8 mouse cellular contexts compared by ENCODE assay signal in genomic region chr16:32661493-32661921, GRCm38 (mm10). TPM values are rescaled to one million over a fixed set of nuclear protein-coding genes. Genes with fewer than 3 reads are reported as not detected.
DNase-seq lines count a peak whose midpoint lies in the region; ATAC-seq and TF ChIP-seq lines count a peak whose summit lies in the region.

No protein-coding gene starts in this region.

- intact Hi-C loops in left cerebral cortex, postnatal 36 days (cut with DNase I), result no loop called here

- H3K4me2 ChIP-seq in forebrain, postnatal 0 days (ENCODE audit: low read depth), result peak overlapping the region; percentile 40
- H3K4me2 ChIP-seq in liver, embryonic 13.5 days, result no peak overlapping the region

- no peak for ATAC-seq in forebrain, postnatal 0 days
- no peak for ATAC-seq in liver, embryonic 13.5 days (ENCODE audit: low read depth)
- no peak for ATAC-seq in frontal cortex, adult (ENCODE audit: low TSS enrichment)

- H3K27ac ChIP-seq in forebrain, postnatal 0 days (ENCODE audit: low read depth, low read length), result peak overlapping the region; percentile 80
- peak overlapping the region; percentile 56 for H3K27ac ChIP-seq in liver, embryonic 13.5 days

- no peaks in the 10 kb centered on the region for H3K9me3 ChIP-seq in forebrain, postnatal 0 days (ENCODE audit: low read length)
- H3K9me3 ChIP-seq in liver, embryonic 13.5 days (replicated peaks), result no peaks in the 10 kb centered on the region

- H3K27me3 ChIP-seq in forebrain, postnatal 0 days (ENCODE audit: insufficient read depth, low read length), result no peaks in the 10 kb centered on the region
- H3K27me3 ChIP-seq in liver, embryonic 13.5 days, result no peaks in the 10 kb centered on the region

- H3K9ac ChIP-seq in forebrain, postnatal 0 days, result peak overlapping the region; percentile 37
- H3K9ac ChIP-seq in liver, embryonic 13.5 days, result peak overlapping the region; percentile 33; the same call in 1 of the 2 replicates

- peaks cover 3% of the 10 kb centered on the region; the same call in 1 of the 2 replicates for H3K36me3 ChIP-seq in forebrain, postnatal 0 days (ENCODE audit: insufficient read depth)
- no peaks in the 10 kb centered on the region for H3K36me3 ChIP-seq in liver, embryonic 13.5 days

- peak; percentile 92 for DNase-seq in heart, adult 11 months
- no peak for DNase-seq in heart, adult 18-20 months
- DNase-seq in adrenal gland, postnatal 25 days, result peak; percentile 26
- DNase-seq in forebrain, postnatal 0 days, result no peak
- no peak for DNase-seq in liver, embryonic 13.5 days
- DNase-seq in right cerebral cortex, adult 18-20 months, result no peak
- no peak for DNase-seq in left cerebral cortex, postnatal 36 days (ENCODE audit: low spot score in 2 of 2)

- peaks cover 36% of the 10 kb centered on the region for H3K4me1 ChIP-seq in forebrain, postnatal 0 days (ENCODE audit: insufficient read depth)
- H3K4me1 ChIP-seq in liver, embryonic 13.5 days (replicated peaks), result peaks cover 99% of the 10 kb centered on the region

- peak overlapping the region; percentile 7; the same call in 1 of the 2 replicates for H3K4me3 ChIP-seq in forebrain, postnatal 0 days (ENCODE audit: low read depth, low read length)
- H3K4me3 ChIP-seq in liver, embryonic 13.5 days (replicated peaks), result no peak overlapping the region

- 37% methylated on average over 10 of the region's 10 CpGs for WGBS in forebrain, postnatal 0 days
- WGBS in liver, embryonic 13.5 days (ENCODE audit: insufficient replicate concordance), result 39% methylated on average over 10 of the region's 10 CpGs

- TF ChIP-seq CTCF in forebrain, postnatal 0 days (IDR thresholded peaks at IDR 0.05; ENCODE audit: low read depth), result no peak

RNA-seq across cellular contexts. Expression of gene Tnk2, which starts 17.8 kb away (rescaled TPM):
- 10 to 100 TPM; 20.5 to 22.0 TPM for total RNA-seq in heart, adult 18-20 months (2021)
- 34.8 and 52.2 TPM in 2 replicates for total RNA-seq in adrenal gland, postnatal 25 days (2021)
- 48.4 and 55.3 TPM in 2 replicates for total RNA-seq in forebrain, postnatal 0 days (2014; rRNA removed)
- polyA plus RNA-seq in forebrain, postnatal 0 days (2015; fragmentation: Nextera tagmentation; extraction: Ambion mirVana), result 10.3 and 13.2 TPM in 2 replicates
- polyA plus RNA-seq in liver, embryonic 13.5 days (2015; fragmentation: Nextera tagmentation; extraction: Ambion mirVana), result 4.2 and 4.9 TPM in 2 replicates
- 100 to 1,000 TPM; 197 to 205 TPM for total RNA-seq in left cerebral cortex, postnatal 36 days (2021)

RNA-seq across cellular contexts. Expression of gene Tfrc, which starts 52.8 kb away (rescaled TPM):
- total RNA-seq in heart, adult 18-20 months (2021), result 10 to 100 TPM; 27.1 to 57.1 TPM
- total RNA-seq in adrenal gland, postnatal 25 days (2021), result 37.9 and 42.6 TPM in 2 replicates
- 70.3 and 112 TPM in 2 replicates for total RNA-seq in forebrain, postnatal 0 days (2014; rRNA removed)
- 34.8 and 35.3 TPM in 2 replicates for polyA plus RNA-seq in forebrain, postnatal 0 days (2015; fragmentation: Nextera tagmentation; extraction: Ambion mirVana)
- 262 and 322 TPM in 2 replicates for polyA plus RNA-seq in liver, embryonic 13.5 days (2015; fragmentation: Nextera tagmentation; extraction: Ambion mirVana)
- 10 to 100 TPM; 78.8 to 81.9 TPM for total RNA-seq in left cerebral cortex, postnatal 36 days (2021)

Comparison
In these comparisons a context has a peak if more than half of its experiments do, and no peak if none do; other contexts are left out.
1. DNase-seq: peak in heart, adult 11 months (single experiment) and adrenal gland, postnatal 25 days (single experiment); none in heart, adult 18-20 months (0 of 2), forebrain, postnatal 0 days (single experiment), liver, embryonic 13.5 days (single experiment), right cerebral cortex, adult 18-20 months (single experiment) and left cerebral cortex, postnatal 36 days (0 of 2).